Mouse (Mus musculus) layer of hippocampus, postnatal 10 days (tissue): Measurements from ENCODE around the gene Smim8. TPM values are rescaled to one million over a fixed set of nuclear protein-coding genes. Genes with fewer than 3 reads are reported as not detected.

Experiments used
- DNase-seq, 2 experiments: peaks; one replicate each; pipeline ENCODE4 v3.0.0; 2021; ENCODE audit warnings: low spot score in 2 of 2
- total RNA-seq, 2 experiments: library from RNA; stranded (reverse); gene quantifications; 2 replicates each; pipeline ENCODE4 v1.2.3; 2021

The Smim8 gene
- total RNA-seq, 2 experiments from 2014 or later = 20.8 to 27.3 TPM

DNA sequence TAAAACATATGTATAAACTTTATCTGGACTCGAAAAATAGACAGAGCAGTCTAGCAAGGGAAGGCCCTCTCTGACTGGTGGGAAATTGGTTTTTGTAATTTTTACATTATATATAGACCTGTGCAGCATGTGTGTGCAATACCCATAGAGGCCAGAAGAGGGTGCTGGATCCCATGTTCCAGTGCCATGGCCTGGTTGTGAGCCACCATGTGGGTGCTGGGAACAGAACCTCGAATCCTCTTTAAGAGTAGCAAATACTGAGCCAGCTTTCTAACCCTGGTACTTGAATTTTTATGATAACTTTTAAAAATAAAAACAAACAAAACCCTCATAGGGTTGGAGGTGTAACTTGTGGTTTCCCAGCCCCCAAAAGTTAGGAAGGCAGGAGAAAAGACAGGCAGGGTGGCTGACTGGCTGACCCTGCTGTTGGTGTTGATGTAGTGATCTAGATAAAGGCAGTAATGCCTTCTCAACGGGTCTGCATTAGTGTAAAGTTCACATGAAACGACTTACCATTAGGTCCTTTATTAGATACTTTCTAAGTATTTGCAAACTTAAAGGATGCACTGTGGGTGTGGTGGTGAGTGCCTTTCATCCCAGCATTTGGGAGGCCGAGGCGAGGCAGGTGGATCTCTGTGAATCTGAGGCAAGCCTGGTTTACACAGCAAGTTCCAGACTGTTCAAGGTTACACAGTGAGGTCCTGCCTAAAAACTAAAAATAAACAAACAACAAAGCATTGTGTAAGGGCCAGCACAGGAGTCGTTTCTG, 57.9 kb downstream of the Smim8 start:
- no peak for DNase-seq

DNA sequence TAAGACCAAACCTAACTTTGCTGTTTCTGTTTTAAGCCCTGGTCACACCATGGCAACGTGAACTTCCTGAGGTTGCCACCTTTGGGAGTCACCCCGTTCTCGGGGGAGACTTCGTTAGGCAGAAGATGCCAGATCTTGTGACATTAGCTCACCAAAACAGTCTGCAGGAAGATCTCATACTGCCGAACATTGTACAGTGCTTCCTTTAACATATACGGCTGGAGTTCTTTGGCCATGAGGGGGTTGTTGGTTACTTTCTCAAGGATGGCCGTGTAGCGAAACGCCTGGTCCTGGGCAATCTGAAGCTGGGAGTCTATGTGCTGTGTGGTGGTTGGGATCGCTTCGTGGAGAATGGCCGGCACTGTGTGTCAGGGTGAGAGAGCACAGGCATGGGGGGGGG, 58.8 kb downstream of the Smim8 start:
- DNase-seq = no peak

Other genes with a start within 250 kb of the Smim8 start
- 100 to 1,000 TPM in 1 of 2 experiments, 10 to 100 TPM in 1; 93.9 to 110 TPM for gene Akirin2, start 227.5 kb downstream of the Smim8 start, total RNA-seq
- 10 to 100 TPM; 56.1 to 61.9 TPM for gene Orc3, start 163.5 kb downstream of the Smim8 start, total RNA-seq
- gene Rars2, start 163.5 kb downstream of the Smim8 start, total RNA-seq = 10 to 100 TPM; 32.6 to 33.2 TPM
- 10 to 100 TPM; 26.6 to 29.2 TPM for gene Slc35a1, start 91.0 kb downstream of the Smim8 start, total RNA-seq
- gene Cfap206, start 48.2 kb downstream of the Smim8 start, total RNA-seq = 1 to 10 TPM; 2.3 to 2.5 TPM
- gene Gm136, start 22.2 kb downstream of the Smim8 start, total RNA-seq = not detected
- 10 to 100 TPM; 26.1 to 27.7 TPM for gene Zfp292, start 104.5 kb upstream of the Smim8 start, total RNA-seq
- not detected for gene Cga, start 115.4 kb upstream of the Smim8 start, total RNA-seq